In genomic region chr9:83609422-83610297, GRCm38 (mm10) we compare ENCODE assay signal across 9 mouse cellular contexts.
A peak's percentile ranks its signal among the peaks of the same experiment; 100 is the strongest.
DNase-seq lines count a peak whose midpoint lies in the region; TF ChIP-seq lines count a peak whose summit lies in the region.
"Had no signal": no experiment of that assay in that cellular context is flagged by ENCODE, and none has a peak within 500 bp of the region (broad histone marks: within the 10 kb centered on the region; RNA-seq: fewer than 3 reads in every experiment).

No protein-coding gene starts in this region.

- dilution Hi-C loops in CH12.LX (cut with MboI; ENCODE audit: extremely low pct_ligation_motif_present, extremely low pct_unique_long_range_greater_than_20kb, low sequenced_read_pairs): no loop called here

- no peaks in the 10 kb centered on the region for H3K4me1 ChIP-seq in CH12.LX (ENCODE audit: control insufficient read depth in 1 of 2, insufficient read depth in 2 of 2)
- H3K4me1 ChIP-seq in lung, adult 2 months (ENCODE audit: control insufficient read depth, insufficient read depth, low read length): no peaks in the 10 kb centered on the region
- H3K4me1 ChIP-seq: limb, embryonic 15.5 days had no signal

- 37% methylated on average over 9 of the region's 9 CpGs for WGBS in lung, adult 2 months

- no peaks in the 10 kb centered on the region for H3K36me3 ChIP-seq in CH12.LX (replicated peaks in 1 of 2; ENCODE audit: control insufficient read depth in 1 of 2, insufficient read depth in 1 of 2, low read length in 1 of 2)
- H3K36me3 ChIP-seq: limb, embryonic 15.5 days had no signal

- H3K4me3 ChIP-seq in CH12.LX (replicated peaks in 1 of 3; ENCODE audit: low read depth in 2 of 3, low read length in 2 of 3, poor library complexity in 1 of 3): no peak overlapping the region
- H3K4me3 ChIP-seq in lung, adult 2 months (replicated peaks; ENCODE audit: extremely low read depth, low read depth, low read length): no peak overlapping the region
- H3K4me3 ChIP-seq: limb, embryonic 15.5 days had no signal

- intact Hi-C loops in heart, postnatal 14 days (cut with DNase I): loop anchor here (2.0 to 5.0 kb wide), 3 partner anchors 83 to 232 kb away; no protein-coding TSS in a partner anchor

- TF ChIP-seq EP300 in CH12.LX (IDR thresholded peaks at IDR 0.05; ENCODE audit: low read length): no peak

- peak; percentile 70 to 92 for TF ChIP-seq CTCF in CH12.LX (conservative IDR thresholded peaks at IDR 0.05 in 1 of 2, IDR thresholded peaks at IDR 0.05 in 1 of 2; ENCODE audit: low read depth in 2 of 2, low read length in 2 of 2)
- peak; percentile 85 for TF ChIP-seq CTCF in lung, adult 2 months (IDR thresholded peaks at IDR 0.05; ENCODE audit: insufficient read depth, low read length)

- DNase-seq in CH12.LX (ENCODE audit: extremely low read depth): peak; percentile 86
- peak; percentile 95 for DNase-seq in brain, adult 2 months (ENCODE audit: low read depth, low spot score)
- DNase-seq in fat pad, adult 2 months (ENCODE audit: extremely low read depth, low read depth, low spot score): peak; percentile 18
- DNase-seq in heart, postnatal 14 days: peak; percentile 74 to 84
- peak; percentile 91 for DNase-seq in kidney, postnatal 4 days
- peak; percentile 62 for DNase-seq in lung, adult 2 months
- DNase-seq in ovary, postnatal 14 days (ENCODE audit: low spot score): peak; percentile 69
- peak; percentile 19 to 71 for DNase-seq in thymus, postnatal 10 days (ENCODE audit: low spot score in 2 of 2)

- no peak overlapping the region for H3K9ac ChIP-seq in CH12.LX (ENCODE audit: insufficient read depth, low read depth)
- H3K9ac ChIP-seq: limb, embryonic 15.5 days had no signal

- peak; percentile 92 for TF ChIP-seq RAD21 in CH12.LX (IDR thresholded peaks at IDR 0.05; ENCODE audit: low read depth, low read length)

- in situ Hi-C loops in CH12.LX (cut with MboI; ENCODE audit: low pct_ligation_motif_present, low pct_unique_long_range_greater_than_20kb, low sequenced_read_pairs): loop anchor here (25.0 kb wide), 2 partner anchors 372 to 747 kb away; no protein-coding TSS in a partner anchor

- H3K79me2 ChIP-seq in CH12.LX (replicated peaks; ENCODE audit: control insufficient read depth, extremely low read depth, insufficient read depth, poor library complexity, severe bottlenecking): no peaks in the 10 kb centered on the region

- H3K27me3 ChIP-seq in CH12.LX (replicated peaks): no peaks in the 10 kb centered on the region
- H3K27me3 ChIP-seq: limb, embryonic 15.5 days had no signal

- no peak overlapping the region for H3K27ac ChIP-seq in CH12.LX (ENCODE audit: insufficient read depth, low read depth)
- H3K27ac ChIP-seq: limb, embryonic 15.5 days had no signal

- no peaks in the 10 kb centered on the region for H3K9me3 ChIP-seq in CH12.LX (replicated peaks; ENCODE audit: low read length)
- H3K9me3 ChIP-seq: limb, embryonic 15.5 days had no signal

- TF ChIP-seq POLR2A in CH12.LX (IDR thresholded peaks at IDR 0.05; ENCODE audit: low read depth, low read length): no peak
- no peak for TF ChIP-seq POLR2A in lung, adult 2 months (IDR thresholded peaks at IDR 0.05; ENCODE audit: borderline replicate concordance, extremely low read depth, low read depth, low read length)

- H3K4me2 ChIP-seq in CH12.LX (ENCODE audit: insufficient read depth, low read depth, poor library complexity, severe bottlenecking): no peak overlapping the region
- H3K4me2 ChIP-seq: limb, embryonic 15.5 days had no signal

TF ChIP-seq in CH12.LX, 34 proteins besides CTCF, POLR2A, EP300 and RAD21:
- no peak for TF ChIP-seq RCOR1 (conservative IDR thresholded peaks at IDR 0.05; ENCODE audit: low read depth, low read length)
- TF ChIP-seq ZC3H11A (IDR thresholded peaks at IDR 0.05; ENCODE audit: low read depth, low read length): peak; percentile 34
- no peak for TF ChIP-seq NELFE (IDR thresholded peaks at IDR 0.05; ENCODE audit: low read depth, low read length)
- peak; percentile 34; the same call in 1 of the 2 replicates for TF ChIP-seq ELF1 (IDR thresholded peaks at IDR 0.05; ENCODE audit: low read depth, low read length)
- TF ChIP-seq MXI1 (IDR thresholded peaks at IDR 0.05; ENCODE audit: low read depth, low read length): no peak
- peak; percentile 80 for TF ChIP-seq SMC3 (IDR thresholded peaks at IDR 0.05; ENCODE audit: low read depth, low read length)
- no peak for TF ChIP-seq JUND (conservative IDR thresholded peaks at IDR 0.05; ENCODE audit: low read depth, low read length)

Comparison
In these comparisons a context has a peak if more than half of its experiments do, and no peak if none do; other contexts are left out.
1. DNase-seq: peak in every context shown above with its lines; median percentile 95 in brain, adult 2 months; 91 in kidney, postnatal 4 days; 86 in CH12.LX; 79 in heart, postnatal 14 days; 69 in ovary, postnatal 14 days; 62 in lung, adult 2 months; 45 in thymus, postnatal 10 days; 18 in fat pad, adult 2 months.